Mouse (Mus musculus) brain, embryonic 14.5 days (tissue): Measurements from ENCODE around the gene Emid1.

Experiments used
- CTCF ChIP-seq: fragments of 200-500 bp; IDR thresholded peaks from 2 replicates; pipeline ENCODE4 v1.5.1; 2012; ENCODE audit warnings: inconsistent platforms, mild to moderate bottlenecking, moderate library complexity, borderline replicate concordance; ENCODE audit not compliant: insufficient read depth, insufficient read length; ENCODE audit errors: extremely low read depth
- POLR2A ChIP-seq: fragments of 200-500 bp; IDR thresholded peaks from 2 replicates; pipeline ENCODE4 v1.6.1; 2012; ENCODE audit warnings: mild to moderate bottlenecking, inconsistent platforms, borderline replicate concordance; ENCODE audit not compliant: poor library complexity, insufficient read depth, insufficient read length, severe bottlenecking; ENCODE audit errors: extremely low read depth

DNA sequence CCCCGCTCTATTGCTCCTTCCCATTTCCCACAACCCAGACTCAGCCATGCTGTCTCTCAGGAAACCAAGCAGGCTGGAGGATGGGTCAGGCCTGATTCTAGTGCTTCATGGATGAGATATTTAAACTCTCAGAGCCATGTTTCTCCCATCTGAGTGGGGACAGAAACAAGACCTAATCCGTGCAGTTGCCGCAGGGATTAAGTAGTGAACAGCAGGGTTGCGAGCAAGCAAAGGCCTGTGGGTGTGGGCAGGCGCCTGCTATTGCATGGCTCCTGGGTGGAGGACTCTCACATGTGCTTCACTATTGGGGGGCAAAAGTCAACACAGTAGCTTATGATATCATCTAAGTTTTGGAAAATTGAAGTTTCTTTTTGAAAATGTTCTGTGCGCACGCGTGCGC is 32.8 kb upstream of the Emid1 start:
- TF ChIP-seq POLR2A (no peak), CTCF (no peak)
